Mouse (Mus musculus): ENCODE results near the gene Olfr147. TPM values are rescaled to one million over a fixed set of nuclear protein-coding genes. Genes with fewer than 3 reads are reported as not detected.
"Not testable (repeated sequence)": the region's sequence is repeated elsewhere in the genome, so short reads cannot be mapped to it uniquely, and the experiment has no call there.

Olfr147 gene
- polyA plus RNA-seq (2014; fragmentation: Nextera tagmentation; extraction: Ambion mirVana), result not detected in 2 replicates

- WGBS, result 79% methylated on average over 1 of the region's 1 CpGs
- ATAC-seq (replicated peaks; ENCODE audit: insufficient number of reproducible peaks, low FRiP score, low TSS enrichment, low read depth), result no peak
Observed at GRCm38 (mm10) chr9:38401398-38401797, at the start of gene Olfr147. TSS of gene Olfr147 (plus strand) at chr9:38401698.

GRCm38 (mm10) chr9:38366596-38366995 lies 34.9 kb upstream of the Olfr147 start, which contains the start of gene Olfr250:
TSS of gene Olfr250 (plus strand) at chr9:38366896.
- Histone ChIP-seq H3K27ac (replicated peaks; ENCODE audit: low read depth, low read length) (no peak within 1 kb of the TSS), H3K4me3 (ENCODE audit: low read depth, low read length) (no peak within 1 kb of the TSS), H3K36me3 (replicated peaks; ENCODE audit: control insufficient read depth, insufficient read depth, low read depth, low read length) (no peaks in the 10 kb centered on the region), H3K4me1 (ENCODE audit: control insufficient read depth, insufficient read depth, low read length) (no peaks in the 10 kb centered on the region), H3K4me2 (ENCODE audit: low read depth, low read length) (no peak within 1 kb of the TSS), H3K9me3 (replicated peaks; ENCODE audit: control insufficient read depth, low read length) (no peaks in the 10 kb centered on the region), H3K27me3 (ENCODE audit: control insufficient read depth, insufficient read depth, low read length) (no peaks in the 10 kb centered on the region), H3K9ac (replicated peaks; ENCODE audit: low read length) (no peak within 1 kb of the TSS)
- 99% methylated on average over 2 of the region's 2 CpGs for WGBS
- no peak for DNase-seq (ENCODE audit: low spot score)
- ATAC-seq (replicated peaks; ENCODE audit: insufficient number of reproducible peaks, low FRiP score, low TSS enrichment, low read depth), result no peak

More at GRCm38 (mm10) chr9:38401398-38401797, at the start of gene Olfr147:
- no peak for DNase-seq (ENCODE audit: low spot score)
- H3K27ac ChIP-seq (replicated peaks; ENCODE audit: low read depth, low read length), result no peak within 1 kb of the TSS
- H3K9me3 ChIP-seq (replicated peaks; ENCODE audit: control insufficient read depth, low read length), result no peaks in the 10 kb centered on the region
- no peak within 1 kb of the TSS for H3K9ac ChIP-seq (replicated peaks; ENCODE audit: low read length)
- no peaks in the 10 kb centered on the region for H3K27me3 ChIP-seq (ENCODE audit: control insufficient read depth, insufficient read depth, low read length)
- H3K36me3 ChIP-seq (replicated peaks; ENCODE audit: control insufficient read depth, insufficient read depth, low read depth, low read length), result no peaks in the 10 kb centered on the region
- no peak within 1 kb of the TSS for H3K4me2 ChIP-seq (ENCODE audit: low read depth, low read length)
- no peaks in the 10 kb centered on the region for H3K4me1 ChIP-seq (ENCODE audit: control insufficient read depth, insufficient read depth, low read length)
- no peak within 1 kb of the TSS for H3K4me3 ChIP-seq (ENCODE audit: low read depth, low read length)

GRCm38 (mm10) chr9:38376786-38377185 lies 24.7 kb upstream of the Olfr147 start, which contains the start of gene Olfr251:
TSS of gene Olfr251 (plus strand) at chr9:38377086.
- H3K4me1 ChIP-seq (ENCODE audit: control insufficient read depth, insufficient read depth, low read length), result no peaks in the 10 kb centered on the region
- DNase-seq (ENCODE audit: low spot score), result no peak
- H3K27me3 ChIP-seq (ENCODE audit: control insufficient read depth, insufficient read depth, low read length), result no peaks in the 10 kb centered on the region
- H3K9me3 ChIP-seq (replicated peaks; ENCODE audit: control insufficient read depth, low read length), result no peaks in the 10 kb centered on the region
- H3K36me3 ChIP-seq (replicated peaks; ENCODE audit: control insufficient read depth, insufficient read depth, low read depth, low read length), result no peaks in the 10 kb centered on the region
- 60% methylated on average over 2 of the region's 2 CpGs for WGBS
- no peak within 1 kb of the TSS for H3K4me2 ChIP-seq (ENCODE audit: low read depth, low read length)
- H3K27ac ChIP-seq (replicated peaks; ENCODE audit: low read depth, low read length), result no peak within 1 kb of the TSS
- no peak within 1 kb of the TSS for H3K9ac ChIP-seq (replicated peaks; ENCODE audit: low read length)
- no peak within 1 kb of the TSS for H3K4me3 ChIP-seq (ENCODE audit: low read depth, low read length)
- ATAC-seq (replicated peaks; ENCODE audit: insufficient number of reproducible peaks, low FRiP score, low TSS enrichment, low read depth), result no peak

GRCm38 (mm10) chr9:38407502-38407901 lies 6.0 kb downstream of the Olfr147 start:
- ATAC-seq (replicated peaks; ENCODE audit: insufficient number of reproducible peaks, low FRiP score, low TSS enrichment, low read depth), result not testable (repeated sequence)

GRCm38 (mm10) chr9:38413502-38413901 lies 12.0 kb downstream of the Olfr147 start:
- WGBS, result 89% methylated on average over 14 of the region's 14 CpGs
- H3K4me2 ChIP-seq (ENCODE audit: low read depth, low read length); H3K9ac ChIP-seq (replicated peaks; ENCODE audit: low read length); ATAC-seq (replicated peaks; ENCODE audit: insufficient number of reproducible peaks, low FRiP score, low TSS enrichment, low read depth); H3K36me3 ChIP-seq (replicated peaks; ENCODE audit: control insufficient read depth, insufficient read depth, low read depth, low read length); H3K27ac ChIP-seq (replicated peaks; ENCODE audit: low read depth, low read length); H3K4me3 ChIP-seq (ENCODE audit: low read depth, low read length); H3K27me3 ChIP-seq (ENCODE audit: control insufficient read depth, insufficient read depth, low read length); H3K9me3 ChIP-seq (replicated peaks; ENCODE audit: control insufficient read depth, low read length); H3K4me1 ChIP-seq (ENCODE audit: control insufficient read depth, insufficient read depth, low read length): not testable (repeated sequence)
- peak; percentile 57 for DNase-seq (ENCODE audit: low spot score)

More at GRCm38 (mm10) chr9:38407502-38407901, 6.0 kb downstream of the Olfr147 start:
- H3K4me2 ChIP-seq (ENCODE audit: low read depth, low read length); H3K27me3 ChIP-seq (ENCODE audit: control insufficient read depth, insufficient read depth, low read length); H3K9me3 ChIP-seq (replicated peaks; ENCODE audit: control insufficient read depth, low read length); H3K9ac ChIP-seq (replicated peaks; ENCODE audit: low read length); DNase-seq (ENCODE audit: low spot score); H3K36me3 ChIP-seq (replicated peaks; ENCODE audit: control insufficient read depth, insufficient read depth, low read depth, low read length); H3K4me1 ChIP-seq (ENCODE audit: control insufficient read depth, insufficient read depth, low read length); H3K27ac ChIP-seq (replicated peaks; ENCODE audit: low read depth, low read length); H3K4me3 ChIP-seq (ENCODE audit: low read depth, low read length): not testable (repeated sequence)
- WGBS, result 83% methylated on average over 3 of the region's 3 CpGs

GRCm38 (mm10) chr9:38423801-38424200 lies 22.3 kb downstream of the Olfr147 start:
- Histone ChIP-seq H3K4me2 (ENCODE audit: low read depth, low read length) (no peak overlapping the region), H3K4me1 (ENCODE audit: control insufficient read depth, insufficient read depth, low read length) (no peaks in the 10 kb centered on the region), H3K27me3 (ENCODE audit: control insufficient read depth, insufficient read depth, low read length) (no peaks in the 10 kb centered on the region), H3K9ac (replicated peaks; ENCODE audit: low read length) (no peak overlapping the region), H3K4me3 (ENCODE audit: low read depth, low read length) (no peak overlapping the region), H3K27ac (replicated peaks; ENCODE audit: low read depth, low read length) (no peak overlapping the region), H3K36me3 (replicated peaks; ENCODE audit: control insufficient read depth, insufficient read depth, low read depth, low read length) (no peaks in the 10 kb centered on the region), H3K9me3 (replicated peaks; ENCODE audit: control insufficient read depth, low read length) (no peaks in the 10 kb centered on the region)
- ATAC-seq (replicated peaks; ENCODE audit: insufficient number of reproducible peaks, low FRiP score, low TSS enrichment, low read depth), result no peak
- no peak for DNase-seq (ENCODE audit: low spot score)

- WGBS, result 54% methylated on average over 1 of the region's 1 CpGs
- Histone ChIP-seq H3K4me1 (ENCODE audit: control insufficient read depth, insufficient read depth, low read length) (no peaks in the 10 kb centered on the region), H3K4me3 (ENCODE audit: low read depth, low read length) (no peak overlapping the region), H3K27me3 (ENCODE audit: control insufficient read depth, insufficient read depth, low read length) (no peaks in the 10 kb centered on the region), H3K27ac (replicated peaks; ENCODE audit: low read depth, low read length) (no peak overlapping the region), H3K4me2 (ENCODE audit: low read depth, low read length) (no peak overlapping the region), H3K36me3 (replicated peaks; ENCODE audit: control insufficient read depth, insufficient read depth, low read depth, low read length) (no peaks in the 10 kb centered on the region), H3K9ac (replicated peaks; ENCODE audit: low read length) (no peak overlapping the region), H3K9me3 (replicated peaks; ENCODE audit: control insufficient read depth, low read length) (no peaks in the 10 kb centered on the region)
- ATAC-seq (replicated peaks; ENCODE audit: insufficient number of reproducible peaks, low FRiP score, low TSS enrichment, low read depth) (no peak), DNase-seq (ENCODE audit: low spot score) (no peak)
Observed at GRCm38 (mm10) chr9:38427026-38427425, 25.5 kb downstream of the Olfr147 start.

GRCm38 (mm10) chr9:38429155-38429554 lies 27.7 kb downstream of the Olfr147 start, which contains the start of gene Olfr901:
TSS of gene Olfr901 (plus strand) at chr9:38429455.
- Histone ChIP-seq H3K27ac (replicated peaks; ENCODE audit: low read depth, low read length) (no peak within 1 kb of the TSS), H3K4me3 (ENCODE audit: low read depth, low read length) (no peak within 1 kb of the TSS), H3K9ac (replicated peaks; ENCODE audit: low read length) (no peak within 1 kb of the TSS), H3K9me3 (replicated peaks; ENCODE audit: control insufficient read depth, low read length) (no peaks in the 10 kb centered on the region), H3K36me3 (replicated peaks; ENCODE audit: control insufficient read depth, insufficient read depth, low read depth, low read length) (no peaks in the 10 kb centered on the region), H3K4me1 (ENCODE audit: control insufficient read depth, insufficient read depth, low read length) (no peaks in the 10 kb centered on the region), H3K4me2 (ENCODE audit: low read depth, low read length) (no peak within 1 kb of the TSS), H3K27me3 (ENCODE audit: control insufficient read depth, insufficient read depth, low read length) (no peaks in the 10 kb centered on the region)
- 72% methylated on average over 1 of the region's 1 CpGs for WGBS
- ATAC-seq (replicated peaks; ENCODE audit: insufficient number of reproducible peaks, low FRiP score, low TSS enrichment, low read depth), result no peak
- no peak for DNase-seq (ENCODE audit: low spot score)
